Mouse (Mus musculus) lung, adult 18-20 months (tissue): ENCODE measurements around the gene Ptov1.

Source experiments
- DNase-seq, 2 experiments: peaks; one replicate each; pipeline ENCODE4 v3.0.0; 2022; ENCODE audit warnings: mixed read lengths in 2 of 2

Ptov1 gene

GRCm38 (mm10) chr7:44814423-44814822, 55.2 kb downstream of the Ptov1 start:
- peak in 1 of 2 experiments; percentile 2 for DNase-seq

GRCm38 (mm10) chr7:44813985-44814384, 55.6 kb downstream of the Ptov1 start:
- peak in 1 of 2 experiments; percentile 0 for DNase-seq
